In the genomic region with DNA sequence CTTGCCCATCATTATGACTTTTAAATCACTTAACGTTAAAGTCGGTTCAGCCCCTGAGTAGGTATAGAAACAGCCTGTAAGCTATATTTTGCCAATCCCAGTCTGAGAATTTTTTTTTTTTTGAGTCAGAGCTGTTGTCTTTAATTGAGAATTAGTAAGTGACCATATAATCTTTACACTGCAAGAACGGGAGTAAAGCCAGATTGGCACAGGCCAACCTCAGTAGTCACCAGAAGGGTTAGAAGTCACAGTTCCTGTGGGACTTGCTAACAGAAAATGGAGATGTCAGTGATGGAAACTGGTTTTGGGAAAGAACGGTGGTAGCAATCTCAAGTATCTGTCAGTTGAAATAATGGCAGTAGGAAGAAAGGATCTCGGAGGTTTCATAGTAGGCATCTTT, we compare ENCODE assay signal across 10 mouse cellular contexts. TPM values are rescaled to one million over a fixed set of nuclear protein-coding genes. Genes with fewer than 3 reads are reported as not detected.
DNase-seq lines count a peak whose midpoint lies in the region; ATAC-seq and TF ChIP-seq lines count a peak whose summit lies in the region.
"Had no signal": no experiment of that assay in that cellular context is flagged by ENCODE, and none has a peak within 500 bp of the region (broad histone marks: within the 10 kb centered on the region; RNA-seq: fewer than 3 reads in every experiment).

No protein-coding gene starts in this region.

- no peak overlapping the region for H3K4me3 ChIP-seq in heart, adult 2 months
- peak overlapping the region; percentile 73; the same call in 1 of the 2 replicates for H3K4me3 ChIP-seq in testis, adult 2 months (ENCODE audit: control insufficient read depth, low read depth, low read length)
- H3K4me3 ChIP-seq in limb, embryonic 13.5 days: peak overlapping the region; percentile 72; the same call in 1 of the 2 replicates

- H3K9ac ChIP-seq in heart, adult 2 months (ENCODE audit: low read depth, low read length): no peak overlapping the region
- H3K9ac ChIP-seq in limb, embryonic 13.5 days: no peak overlapping the region

- H3K79me2 ChIP-seq in heart, adult 2 months (replicated peaks; ENCODE audit: control insufficient read depth, insufficient read depth, low read length): no peaks in the 10 kb centered on the region

- no peak for TF ChIP-seq CTCF in heart, adult 2 months (IDR thresholded peaks at IDR 0.05)
- TF ChIP-seq CTCF in testis, adult 2 months (IDR thresholded peaks at IDR 0.05; ENCODE audit: control insufficient read depth, insufficient read depth, insufficient replicate concordance, low read depth, low read length): no peak

- H3K27ac ChIP-seq in heart, adult 2 months: no peak overlapping the region
- peak overlapping the region; percentile 73 for H3K27ac ChIP-seq in testis, adult 2 months (ENCODE audit: control insufficient read depth, insufficient read depth, low read depth, low read length)
- H3K27ac ChIP-seq in limb, embryonic 13.5 days: no peak overlapping the region

- H3K36me3 ChIP-seq in heart, adult 2 months (ENCODE audit: control insufficient read depth, insufficient read depth, low read length): peaks cover 3% of the 10 kb centered on the region
- no peaks in the 10 kb centered on the region for H3K36me3 ChIP-seq in testis, adult 2 months (ENCODE audit: control insufficient read depth, insufficient read depth, low read length)
- no peaks in the 10 kb centered on the region for H3K36me3 ChIP-seq in limb, embryonic 13.5 days

- no peak for ATAC-seq in limb, embryonic 13.5 days (ENCODE audit: low FRiP score, low read depth)

- WGBS in heart, adult 2 months: 80% methylated on average over 5 of the region's 5 CpGs
- 87% methylated on average over 5 of the region's 5 CpGs for WGBS in limb, embryonic 13.5 days

- peak overlapping the region; percentile 72 for H3K4me2 ChIP-seq in limb, embryonic 13.5 days (replicated peaks)

- no peaks in the 10 kb centered on the region for H3K9me3 ChIP-seq in limb, embryonic 13.5 days

- peak; percentile 79 for DNase-seq in heart, adult 11 months
- DNase-seq in heart, adult 2 months: no peak
- no peak for DNase-seq in testis, postnatal 14 days (ENCODE audit: low spot score)
- no peak for DNase-seq in embryo, embryonic 11 days
- no peak for DNase-seq in urinary bladder, postnatal 25 days (ENCODE audit: low spot score)
- no peak for DNase-seq in urinary bladder, adult 2 months (ENCODE audit: low spot score)
- DNase-seq: lung, postnatal 36 days; right cerebral cortex, postnatal 14 days had no signal

- TF ChIP-seq POLR2A in heart, adult 2 months (IDR thresholded peaks at IDR 0.05; ENCODE audit: insufficient read depth, low read depth, low read length): no peak
- TF ChIP-seq POLR2A in testis, adult 2 months (IDR thresholded peaks at IDR 0.05; ENCODE audit: control insufficient read depth, low read depth, low read length): no peak

- TF ChIP-seq EP300 in heart, adult 2 months (IDR thresholded peaks at IDR 0.05; ENCODE audit: insufficient read depth, low read depth, low read length): no peak

- intact Hi-C loops in heart, adult 2 months (cut with DNase I): loop anchor here (5.0 kb wide), 4 partner anchors 137 to 658 kb away; a partner anchor contains a TSS

- no peaks in the 10 kb centered on the region for H3K27me3 ChIP-seq in heart, adult 2 months (ENCODE audit: control insufficient read depth, insufficient read depth, low read length)
- H3K27me3 ChIP-seq in testis, adult 2 months (ENCODE audit: control insufficient read depth, insufficient read depth, low read length): no peaks in the 10 kb centered on the region
- H3K27me3 ChIP-seq in limb, embryonic 13.5 days: no peaks in the 10 kb centered on the region

- no peaks in the 10 kb centered on the region; the same call in 1 of the 2 replicates for H3K4me1 ChIP-seq in heart, adult 2 months (ENCODE audit: control insufficient read depth, insufficient read depth, low read length)
- peaks cover 4% of the 10 kb centered on the region for H3K4me1 ChIP-seq in testis, adult 2 months (ENCODE audit: control insufficient read depth, insufficient read depth, low read length)
- H3K4me1 ChIP-seq in limb, embryonic 13.5 days: peaks cover 18% of the 10 kb centered on the region

RNA-seq across cellular contexts. Expression of a gene that starts 1.6 kb away (rescaled TPM):
- 10 to 100 TPM; 28.7 to 34.5 TPM for total RNA-seq in heart, adult 2 months (2021)
- polyA plus RNA-seq in heart, adult 2 months (2012; rRNA removed): 12.2 and 17.0 TPM in 2 replicates
- polyA plus RNA-seq in testis, adult 2 months (2012; rRNA removed): 36.1 and 40.1 TPM in 2 replicates
- 39.1 and 40.1 TPM in 2 replicates for polyA plus RNA-seq in limb, embryonic 13.5 days (2015; fragmentation: Nextera tagmentation; extraction: Ambion mirVana)
- polyA plus RNA-seq in urinary bladder, adult 2 months (2012; rRNA removed): 31.8 and 38.2 TPM in 2 replicates
